Mouse (Mus musculus) erythroblast, embryonic 14.5 days (primary cell): Measurements from ENCODE around the gene Olfr1495. TPM values are rescaled to one million over a fixed set of nuclear protein-coding genes. Genes with fewer than 3 reads are reported as not detected.
"Not testable (repeated sequence)": the region's sequence is repeated elsewhere in the genome, so short reads cannot be mapped to it uniquely, and the experiment has no call there.

Experiments used
- H3K27me3 ChIP-seq: 2 replicates; pipeline ENCODE4 v1.6.1; 2012; ENCODE audit warnings: inconsistent platforms; ENCODE audit not compliant: control insufficient read depth
- H3K36me3 ChIP-seq: 2 replicates; pipeline ENCODE4 v1.6.1; 2012; ENCODE audit warnings: mild to moderate bottlenecking, inconsistent platforms; ENCODE audit not compliant: control insufficient read depth
- H3K4me1 ChIP-seq: 2 replicates; pipeline ENCODE4 v1.6.1; 2012; ENCODE audit warnings: inconsistent platforms; ENCODE audit not compliant: control insufficient read depth
- H3K4me3 ChIP-seq: replicated peaks from 2 replicates; pipeline ENCODE3; 2012; ENCODE audit warnings: moderate library complexity, mild to moderate bottlenecking, inconsistent platforms
- H3K9me3 ChIP-seq: 2 replicates; pipeline ENCODE4 v1.6.1; 2012; ENCODE audit warnings: low read length, inconsistent platforms, mixed read lengths; ENCODE audit not compliant: control insufficient read depth
- GATA1 ChIP-seq: IDR thresholded peaks from 2 replicates; pipeline ENCODE4 v1.6.1; 2012; ENCODE audit warnings: low read length, inconsistent platforms, mixed read lengths
- TAL1 ChIP-seq: IDR thresholded peaks from 3 replicates; pipeline ENCODE4 v1.6.1; 2012; ENCODE audit warnings: low read length, inconsistent platforms, mixed read lengths
- polyA plus RNA-seq: library from polyadenylated mRNA; stranded (reverse); fragments of >175 nt; gene quantifications from 2 replicates; pipeline ENCODE4 v1.2.3, GENCODE M21; 2012

Gene Olfr1495
- polyA plus RNA-seq, result not detected in 2 replicates

DNA sequence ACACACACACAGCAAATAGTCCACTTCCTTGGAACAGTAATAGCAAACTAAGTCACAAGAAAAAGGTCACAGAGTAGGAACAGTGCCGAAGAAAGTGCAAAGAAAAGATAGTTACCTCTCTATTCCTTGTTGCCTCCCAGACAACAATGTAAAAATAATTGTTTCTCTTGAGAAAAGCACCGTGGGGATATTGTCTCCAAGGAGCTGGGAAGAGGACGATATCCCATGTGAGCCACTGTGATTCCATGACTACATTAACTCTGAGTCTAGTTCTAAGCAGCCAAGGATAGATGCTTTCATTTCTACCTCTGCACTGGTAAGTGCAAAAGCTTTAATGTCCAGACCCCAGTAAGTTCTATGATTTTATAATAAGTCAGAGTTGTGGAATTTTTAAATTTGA, at the start of gene Olfr1495:
Gene Olfr1495 (plus strand): TSS at position 301 of the 400 bp plus-strand sequence.
- no peaks in the 10 kb centered on the region for H3K36me3 ChIP-seq
- H3K9me3 ChIP-seq, result peaks cover 4% of the 10 kb centered on the region
- no peak within 1 kb of the TSS for H3K4me3 ChIP-seq
- TF ChIP-seq GATA1 (no peak), TAL1 (no peak)
- no peaks in the 10 kb centered on the region for H3K27me3 ChIP-seq
- H3K4me1 ChIP-seq, result no peaks in the 10 kb centered on the region

DNA sequence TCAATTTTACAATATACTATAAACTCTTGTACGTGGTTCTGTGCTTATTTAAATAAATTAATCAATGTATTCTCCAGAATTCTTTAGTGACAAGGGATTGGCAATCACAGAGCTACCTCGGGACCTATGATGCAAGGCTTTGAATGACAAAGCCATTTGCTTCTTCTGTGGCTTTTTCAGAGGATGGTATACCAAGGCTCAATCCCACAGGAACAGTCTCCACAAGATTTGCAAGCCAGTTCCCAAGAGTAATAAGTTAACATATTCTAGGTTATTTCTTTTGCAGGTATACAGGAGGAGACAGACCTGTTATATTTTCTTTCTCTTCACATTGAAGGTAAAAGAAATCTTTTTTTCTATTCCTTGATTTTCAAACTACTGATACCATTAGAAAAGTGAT, 41.4 kb upstream of the Olfr1495 start, which contains the start of gene Olfr1493-ps1:
Gene Olfr1493-ps1 (plus strand): TSS at position 301 of the 400 bp plus-strand sequence.
- Histone ChIP-seq H3K9me3 (peaks cover 4% of the 10 kb centered on the region), H3K4me3 (no peak within 1 kb of the TSS), H3K4me1 (no peaks in the 10 kb centered on the region), H3K36me3 (no peaks in the 10 kb centered on the region), H3K27me3 (no peaks in the 10 kb centered on the region)
- TF ChIP-seq TAL1, result no peak
- TF ChIP-seq GATA1, result no peak

DNA sequence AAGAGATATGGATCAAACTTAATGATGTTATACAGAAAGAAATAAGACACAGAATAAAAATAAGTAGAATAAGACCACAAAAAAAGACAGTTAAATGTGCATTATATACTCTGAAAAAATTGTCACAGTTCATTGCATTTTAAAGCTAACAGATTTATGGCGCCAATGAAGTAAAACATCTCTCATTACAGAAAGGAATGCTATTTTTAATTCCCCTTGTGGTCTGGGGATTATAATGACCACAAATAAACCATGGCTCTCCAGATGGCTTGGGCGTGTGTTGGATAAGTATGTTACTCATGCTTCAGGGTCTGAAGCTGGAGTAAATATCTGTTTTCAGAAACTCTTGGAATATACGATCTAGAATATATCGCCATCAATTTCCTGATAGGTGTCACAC, 25.0 kb upstream of the Olfr1495 start, which contains the start of gene Olfr1494:
Gene Olfr1494 (plus strand): TSS at position 301 of the 400 bp plus-strand sequence.
- Histone ChIP-seq H3K27me3 (no peaks in the 10 kb centered on the region), H3K9me3 (peaks cover 3% of the 10 kb centered on the region; the same call in 1 of the 2 replicates), H3K4me3 (no peak within 1 kb of the TSS), H3K36me3 (no peaks in the 10 kb centered on the region), H3K4me1 (no peaks in the 10 kb centered on the region)
- no peak for TF ChIP-seq TAL1
- no peak for TF ChIP-seq GATA1

DNA sequence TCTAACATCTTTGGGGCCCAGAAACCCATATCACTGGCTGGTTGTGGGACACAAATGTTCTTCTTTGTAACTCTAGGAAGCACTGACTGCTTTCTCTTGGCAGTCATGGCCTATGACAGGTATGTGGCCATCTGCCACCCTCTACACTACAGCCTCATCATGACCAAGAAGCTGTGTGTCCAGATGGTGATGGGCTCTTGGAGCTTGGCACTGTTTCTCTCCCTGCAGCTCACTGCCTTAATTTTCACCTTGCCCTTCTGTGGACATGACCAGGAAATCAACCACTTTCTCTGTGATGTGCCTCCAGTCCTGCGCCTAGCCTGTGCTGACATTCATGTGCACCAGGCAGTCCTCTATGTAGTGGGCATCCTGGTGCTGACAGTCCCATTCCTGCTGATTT, 15.0 kb upstream of the Olfr1495 start:
- Histone ChIP-seq H3K4me3 (no peak overlapping the region), H3K9me3 (peaks cover 8% of the 10 kb centered on the region), H3K27me3 (no peaks in the 10 kb centered on the region), H3K4me1 (no peaks in the 10 kb centered on the region), H3K36me3 (no peaks in the 10 kb centered on the region)
- TF ChIP-seq TAL1, result no peak
- TF ChIP-seq GATA1, result no peak

DNA sequence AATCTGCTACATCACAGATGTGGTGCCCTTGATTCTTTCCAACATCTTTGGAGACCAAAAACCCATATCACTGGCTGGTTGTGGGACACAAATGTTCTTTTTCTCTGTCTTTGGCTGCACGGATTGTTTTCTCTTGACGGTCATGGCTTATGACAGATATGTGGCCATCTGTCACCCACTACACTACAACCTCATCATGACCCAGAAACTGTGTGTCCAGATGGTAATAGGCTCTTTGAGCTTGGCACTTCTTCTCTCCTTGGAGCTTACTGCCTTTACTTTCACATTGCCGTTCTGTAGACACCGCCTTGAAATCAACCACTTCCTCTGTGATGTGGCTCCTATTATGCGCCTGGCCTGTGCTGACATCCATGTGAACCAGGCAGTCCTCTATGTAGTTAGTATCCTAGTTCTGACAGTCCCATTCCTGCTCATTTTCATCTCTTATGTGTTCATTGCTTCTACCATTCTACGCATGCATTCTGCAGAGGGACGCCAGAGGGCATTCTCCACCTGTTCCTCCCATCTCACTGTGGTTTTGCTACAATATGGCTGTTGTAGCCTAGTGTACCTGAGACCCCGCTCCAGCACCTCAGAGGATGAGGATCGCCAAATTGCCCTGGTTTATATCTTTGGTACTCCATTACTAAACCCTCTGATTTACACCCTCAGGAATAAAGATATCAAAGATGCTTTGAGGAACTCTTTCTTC, 4.3 kb downstream of the Olfr1495 start:
- Histone ChIP-seq H3K4me3 (no peak overlapping the region), H3K9me3 (peaks cover 4% of the 10 kb centered on the region), H3K36me3 (no peaks in the 10 kb centered on the region), H3K27me3 (no peaks in the 10 kb centered on the region), H3K4me1 (no peaks in the 10 kb centered on the region)
- TF ChIP-seq TAL1 (no peak), GATA1 (no peak)

DNA sequence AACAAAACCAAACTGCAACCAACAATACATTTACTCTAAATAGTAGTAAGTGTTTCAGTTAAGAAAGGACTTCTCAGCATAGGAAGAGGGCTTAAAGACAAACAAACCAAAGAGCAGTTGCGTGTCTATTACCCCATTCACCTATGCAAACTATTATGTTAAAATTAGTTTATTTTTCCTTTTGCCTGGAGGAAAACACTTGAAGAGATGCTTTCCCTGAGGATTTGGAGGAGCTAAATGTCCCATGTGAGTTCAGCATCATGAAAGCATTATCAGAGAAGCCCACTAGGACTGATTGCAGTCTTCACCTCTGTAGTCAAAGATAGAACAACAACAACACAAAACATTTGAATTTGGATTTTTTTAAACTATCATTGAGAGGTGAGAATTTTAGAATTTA, 13.2 kb downstream of the Olfr1495 start, which contains the start of gene Olfr1496:
Gene Olfr1496 (plus strand): TSS at position 301 of the 400 bp plus-strand sequence.
- no peak within 1 kb of the TSS for H3K4me3 ChIP-seq
- H3K27me3 ChIP-seq, result no peaks in the 10 kb centered on the region
- no peaks in the 10 kb centered on the region for H3K9me3 ChIP-seq
- no peak for TF ChIP-seq TAL1
- no peak for TF ChIP-seq GATA1
- no peaks in the 10 kb centered on the region for H3K4me1 ChIP-seq
- no peaks in the 10 kb centered on the region for H3K36me3 ChIP-seq

DNA sequence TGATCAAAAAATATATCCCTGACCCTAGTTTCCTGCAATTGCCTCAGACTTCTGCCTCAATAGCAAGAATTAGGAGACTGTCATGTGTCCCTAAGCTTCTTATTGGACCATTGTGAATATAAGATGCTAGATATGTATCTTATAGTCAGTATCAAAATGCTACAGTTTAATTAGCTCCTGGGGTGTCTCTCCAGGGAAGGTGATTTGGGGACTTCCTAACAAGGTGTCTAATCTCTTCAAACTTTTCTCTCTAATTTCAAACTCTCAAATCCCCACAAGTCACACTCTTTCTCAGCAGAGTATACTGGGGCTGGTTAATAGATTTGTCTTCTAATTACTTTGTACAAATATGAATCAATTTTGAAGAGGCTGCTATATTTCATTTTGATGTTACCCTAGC, 33.7 kb downstream of the Olfr1495 start, which contains the start of gene Olfr1497:
Gene Olfr1497 (minus strand): TSS at position 101 of the 400 bp plus-strand sequence.
- Histone ChIP-seq H3K36me3 (no peaks in the 10 kb centered on the region), H3K4me3 (no peak within 1 kb of the TSS), H3K9me3 (peaks cover 2% of the 10 kb centered on the region; the same call in 1 of the 2 replicates), H3K4me1 (no peaks in the 10 kb centered on the region), H3K27me3 (no peaks in the 10 kb centered on the region)
- TF ChIP-seq GATA1 (no peak), TAL1 (no peak)

DNA sequence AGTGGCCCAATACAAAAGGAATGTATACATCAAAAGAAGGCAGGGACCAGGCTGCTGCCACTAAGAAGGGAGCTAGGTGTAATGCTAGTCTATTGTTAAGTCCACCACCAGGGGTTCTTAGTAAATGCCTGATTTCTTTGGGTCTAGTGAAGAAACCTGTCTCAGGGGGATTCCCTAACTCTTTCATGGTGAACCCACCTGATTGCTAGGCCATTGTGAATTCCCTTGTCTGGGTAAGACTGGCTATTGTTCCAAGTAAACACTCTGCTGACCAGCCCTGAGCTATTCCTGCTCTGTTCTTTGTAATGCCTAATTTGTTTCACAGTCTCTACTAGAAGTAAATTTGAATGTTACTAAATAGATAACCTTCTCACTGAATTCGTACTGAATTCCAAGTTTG, 41.1 kb downstream of the Olfr1495 start:
- not testable (repeated sequence) for H3K27me3 ChIP-seq, H3K4me3 ChIP-seq, H3K9me3 ChIP-seq, H3K4me1 ChIP-seq, H3K36me3 ChIP-seq

DNA sequence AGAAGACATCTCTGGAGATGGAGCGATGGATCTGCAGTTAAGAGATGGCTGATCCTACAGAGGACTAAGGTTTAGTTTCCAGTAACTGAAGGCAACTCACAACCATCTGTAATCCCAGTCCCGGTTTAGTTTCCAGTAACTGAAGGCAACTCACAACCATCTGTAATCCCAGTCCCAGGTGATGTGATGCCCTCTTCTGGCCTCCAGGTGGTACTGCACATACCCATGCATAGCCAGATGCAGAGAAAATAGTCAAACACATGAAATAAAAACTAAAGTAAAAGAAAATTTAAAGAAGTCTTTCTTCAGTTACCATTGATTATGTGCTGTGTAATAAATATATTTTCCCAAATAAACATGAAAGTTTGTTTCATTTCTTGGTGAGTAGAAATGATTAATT, 48.4 kb downstream of the Olfr1495 start:
- no peaks in the 10 kb centered on the region for H3K9me3 ChIP-seq
- TF ChIP-seq GATA1 (no peak), TAL1 (no peak)

More for the DNA sequence above, 48.4 kb downstream of the Olfr1495 start:
- Histone ChIP-seq H3K4me1 (no peaks in the 10 kb centered on the region), H3K36me3 (no peaks in the 10 kb centered on the region), H3K4me3 (no peak overlapping the region), H3K27me3 (no peaks in the 10 kb centered on the region)
